Mouse (Mus musculus) CH12.LX (cell line): ENCODE data around the gene Gm28539. TPM values are rescaled to one million over a fixed set of nuclear protein-coding genes. Genes with fewer than 3 reads are reported as not detected.

Source experiments
- DNase-seq: peaks from one replicate; pipeline ENCODE4 v3.0.0-alpha.2; 2013; ENCODE audit errors: extremely low read depth
- H3K27ac ChIP-seq: 2 replicates; pipeline ENCODE4 v1.5.1; 2012; ENCODE audit warnings: low read depth, mild to moderate bottlenecking, control low read depth, moderate library complexity; ENCODE audit not compliant: insufficient read depth
- H3K27me3 ChIP-seq: replicated peaks from 2 replicates; pipeline ENCODE3; 2012; ENCODE audit warnings: inconsistent platforms
- H3K36me3 ChIP-seq, 2 experiments: replicated peaks in 1 of 2; 2 replicates each; pipeline versions ENCODE3 to v1.6.1; 2012; ENCODE audit warnings: inconsistent platforms in 1 of 2, low read length in 1 of 2, mild to moderate bottlenecking in 1 of 2, mixed read lengths in 1 of 2, moderate library complexity in 1 of 2; ENCODE audit not compliant: control insufficient read depth in 1 of 2, insufficient read depth in 1 of 2
- H3K4me1 ChIP-seq, 2 experiments: 2 replicates each; pipeline ENCODE4 v1.6.1; 2012; ENCODE audit warnings: inconsistent platforms in 1 of 2, moderate library complexity in 1 of 2; ENCODE audit not compliant: insufficient read depth in 2 of 2, control insufficient read depth in 1 of 2
- H3K4me2 ChIP-seq: 2 replicates; pipeline ENCODE4 v1.6.1; 2012; ENCODE audit warnings: low read depth, mild to moderate bottlenecking, control low read depth; ENCODE audit not compliant: poor library complexity, insufficient read depth, severe bottlenecking
- H3K4me3 ChIP-seq, 3 experiments: fragments of 150-350 bp in 1 of 3; sonication (generic) in 1 of 3; replicated peaks in 1 of 3; 2 replicates each; pipeline versions ENCODE3 to v1.5.1; 2011 to 2012; ENCODE audit warnings: low read depth in 2 of 3, low read length in 2 of 3, mild to moderate bottlenecking in 2 of 3, moderate library complexity in 2 of 3, control low read depth in 1 of 3, improper control_type of control experiment in 1 of 3, inconsistent platforms in 1 of 3, mixed read lengths in 1 of 3; ENCODE audit not compliant: poor library complexity in 1 of 3
- H3K79me2 ChIP-seq: replicated peaks from 2 replicates; pipeline ENCODE4 v1.6.1; 2012; ENCODE audit warnings: mild to moderate bottlenecking, moderate library complexity; ENCODE audit not compliant: control insufficient read depth, poor library complexity, insufficient read depth, severe bottlenecking; ENCODE audit errors: extremely low read depth
- H3K9ac ChIP-seq: 2 replicates; pipeline ENCODE4 v1.6.1; 2012; ENCODE audit warnings: low read depth, mild to moderate bottlenecking, control low read depth, moderate library complexity; ENCODE audit not compliant: insufficient read depth
- H3K9me3 ChIP-seq: replicated peaks from 2 replicates; pipeline ENCODE3; 2012; ENCODE audit warnings: low read length, inconsistent platforms, mixed read lengths
- BHLHE40 ChIP-seq: IDR thresholded peaks from 2 replicates; pipeline ENCODE4 v1.6.1; 2011; ENCODE audit warnings: mild to moderate bottlenecking, low read depth, low read length, improper control_type of control experiment
- CHD1 ChIP-seq: IDR thresholded peaks from 2 replicates; pipeline ENCODE4 v1.6.1; 2012; ENCODE audit warnings: low read depth, low read length, improper control_type of control experiment, inconsistent platforms
- CHD2 ChIP-seq: IDR thresholded peaks from 2 replicates; pipeline ENCODE4 v1.6.1; 2011; ENCODE audit warnings: low read length, improper control_type of control experiment
- CTCF ChIP-seq, 2 experiments: IDR thresholded peaks in 1 of 2; conservative IDR thresholded peaks in 1 of 2; 2 replicates each; pipeline ENCODE4 v1.5.1; 2011 to 2012; ENCODE audit warnings: low read depth in 2 of 2, low read length in 2 of 2, improper control_type of control experiment in 1 of 2, inconsistent platforms in 1 of 2, mild to moderate bottlenecking in 1 of 2, moderate library complexity in 1 of 2
- E2F4 ChIP-seq: IDR thresholded peaks from 2 replicates; pipeline ENCODE4 v1.6.1; 2011; ENCODE audit warnings: low read depth, low read length, improper control_type of control experiment; ENCODE audit not compliant: insufficient replicate concordance
- ELF1 ChIP-seq: IDR thresholded peaks from 2 replicates; pipeline ENCODE4 v1.6.1; 2014; ENCODE audit warnings: low read depth, mild to moderate bottlenecking, inconsistent platforms, low read length, improper control_type of control experiment
- EP300 ChIP-seq: IDR thresholded peaks from 2 replicates; pipeline ENCODE4 v1.6.1; 2011; ENCODE audit warnings: low read length, improper control_type of control experiment
- ETS1 ChIP-seq: conservative IDR thresholded peaks from 2 replicates; pipeline ENCODE4 v1.6.1; 2012; ENCODE audit warnings: low read depth, mild to moderate bottlenecking, inconsistent platforms, low read length, improper control_type of control experiment, moderate library complexity
- GABPA ChIP-seq: IDR thresholded peaks from 2 replicates; pipeline ENCODE4 v1.6.1; 2012; ENCODE audit warnings: low read depth, low read length, improper control_type of control experiment, inconsistent platforms; ENCODE audit not compliant: insufficient replicate concordance
- HCFC1 ChIP-seq: IDR thresholded peaks from 2 replicates; pipeline ENCODE4 v1.6.1; 2012; ENCODE audit warnings: low read depth, mild to moderate bottlenecking, inconsistent platforms, low read length, improper control_type of control experiment
- IRF4 ChIP-seq: IDR thresholded peaks from 2 replicates; pipeline ENCODE4 v1.6.1; 2014; ENCODE audit warnings: low read depth, mild to moderate bottlenecking, inconsistent platforms, low read length, improper control_type of control experiment
- JUN ChIP-seq: IDR thresholded peaks from 2 replicates; pipeline ENCODE4 v1.6.1; 2011; ENCODE audit warnings: low read depth, mild to moderate bottlenecking, low read length, improper control_type of control experiment, moderate library complexity; ENCODE audit not compliant: insufficient read depth
- JUND ChIP-seq: conservative IDR thresholded peaks from 2 replicates; pipeline ENCODE4 v1.6.1; 2011; ENCODE audit warnings: low read depth, low read length, improper control_type of control experiment
- KAT2A ChIP-seq: IDR thresholded peaks from 2 replicates; pipeline ENCODE4 v1.6.1; 2012; ENCODE audit warnings: low read length, improper control_type of control experiment, inconsistent platforms; ENCODE audit not compliant: insufficient replicate concordance
- MAFK ChIP-seq: IDR thresholded peaks from 2 replicates; pipeline ENCODE4 v1.6.1; 2011; ENCODE audit warnings: low read length, improper control_type of control experiment; ENCODE audit not compliant: insufficient replicate concordance
- MAX ChIP-seq: IDR thresholded peaks from 2 replicates; pipeline ENCODE4 v1.6.1; 2011; ENCODE audit warnings: low read length, improper control_type of control experiment
- MAZ ChIP-seq: IDR thresholded peaks from 2 replicates; pipeline ENCODE4 v1.6.1; 2012; ENCODE audit warnings: low read depth, mild to moderate bottlenecking, inconsistent platforms, low read length, improper control_type of control experiment, moderate library complexity
- MEF2A ChIP-seq: IDR thresholded peaks from 2 replicates; pipeline ENCODE4 v1.6.1; 2014; ENCODE audit warnings: low read depth, mild to moderate bottlenecking, inconsistent platforms, low read length, improper control_type of control experiment, borderline replicate concordance
- MXI1 ChIP-seq: IDR thresholded peaks from 2 replicates; pipeline ENCODE4 v1.6.1; 2011; ENCODE audit warnings: mild to moderate bottlenecking, low read depth, low read length, improper control_type of control experiment
- MYC ChIP-seq: IDR thresholded peaks from 2 replicates; pipeline ENCODE4 v1.6.1; 2011; ENCODE audit warnings: low read depth, mild to moderate bottlenecking, improper control_type of control experiment, low read length
- NELFE ChIP-seq: IDR thresholded peaks from 2 replicates; pipeline ENCODE4 v1.6.1; 2011; ENCODE audit warnings: low read depth, low read length, improper control_type of control experiment
- NRF1 ChIP-seq: IDR thresholded peaks from 2 replicates; pipeline ENCODE4 v1.6.1; 2014; ENCODE audit warnings: low read depth, mild to moderate bottlenecking, inconsistent platforms, low read length, improper control_type of control experiment, moderate library complexity
- PAX5 ChIP-seq: IDR thresholded peaks from 2 replicates; pipeline ENCODE4 v1.6.1; 2012; ENCODE audit warnings: low read length, inconsistent platforms, mixed read lengths
- POLR2A ChIP-seq: IDR thresholded peaks from 2 replicates; pipeline ENCODE4 v1.6.1; 2011; ENCODE audit warnings: low read depth, mild to moderate bottlenecking, improper control_type of control experiment, low read length
- POLR2AphosphoS2 ChIP-seq: IDR thresholded peaks from 2 replicates; pipeline ENCODE4 v1.6.1; 2011; ENCODE audit warnings: low read depth, low read length, improper control_type of control experiment
- RAD21 ChIP-seq: IDR thresholded peaks from 2 replicates; pipeline ENCODE4 v1.6.1; 2011; ENCODE audit warnings: low read depth, mild to moderate bottlenecking, low read length, improper control_type of control experiment, moderate library complexity
- RCOR1 ChIP-seq: conservative IDR thresholded peaks from 2 replicates; pipeline ENCODE4 v1.6.1; 2012; ENCODE audit warnings: low read depth, mild to moderate bottlenecking, inconsistent platforms, low read length, improper control_type of control experiment
- SIN3A ChIP-seq: IDR thresholded peaks from 2 replicates; pipeline ENCODE4 v1.6.1; 2012; ENCODE audit warnings: low read length, improper control_type of control experiment, inconsistent platforms
- SMC3 ChIP-seq: IDR thresholded peaks from 2 replicates; pipeline ENCODE4 v1.6.1; 2011; ENCODE audit warnings: low read depth, low read length, improper control_type of control experiment
- TBP ChIP-seq: conservative IDR thresholded peaks from 2 replicates; pipeline ENCODE4 v1.6.1; 2011; ENCODE audit warnings: low read depth, low read length, improper control_type of control experiment
- TCF12 ChIP-seq: IDR thresholded peaks from 2 replicates; pipeline ENCODE4 v1.6.1; 2014; ENCODE audit warnings: low read depth, mild to moderate bottlenecking, inconsistent platforms, low read length, improper control_type of control experiment
- UBTF ChIP-seq: IDR thresholded peaks from 2 replicates; pipeline ENCODE4 v1.6.1; 2012; ENCODE audit warnings: low read depth, mild to moderate bottlenecking, inconsistent platforms, low read length, improper control_type of control experiment, moderate library complexity
- USF1 ChIP-seq: IDR thresholded peaks from 2 replicates; pipeline ENCODE4 v1.6.1; 2014; ENCODE audit warnings: low read depth, mild to moderate bottlenecking, inconsistent platforms, low read length, improper control_type of control experiment
- USF2 ChIP-seq: conservative IDR thresholded peaks from 2 replicates; pipeline ENCODE4 v1.6.1; 2011; ENCODE audit warnings: low read depth, low read length, improper control_type of control experiment
- ZC3H11A ChIP-seq: IDR thresholded peaks from 2 replicates; pipeline ENCODE4 v1.6.1; 2012; ENCODE audit warnings: low read depth, mild to moderate bottlenecking, inconsistent platforms, low read length, improper control_type of control experiment
- ZKSCAN1 ChIP-seq: IDR thresholded peaks from 2 replicates; pipeline ENCODE4 v1.6.1; 2012; ENCODE audit warnings: low read depth, inconsistent platforms, low read length, improper control_type of control experiment, borderline replicate concordance
- ZMIZ1 ChIP-seq: IDR thresholded peaks from 2 replicates; pipeline ENCODE4 v1.6.1; 2012; ENCODE audit warnings: low read depth, mild to moderate bottlenecking, inconsistent platforms, low read length, improper control_type of control experiment
- ZNF384 ChIP-seq: IDR thresholded peaks from 2 replicates; pipeline ENCODE4 v1.6.1; 2012; ENCODE audit warnings: low read depth, low read length, improper control_type of control experiment, inconsistent platforms
- dilution Hi-C: fragments of 300-500 bp; cut with MboI; formaldehyde crosslinking; loops from 2 replicates; pipeline ENCODE4 v1.14.3; 2020; ENCODE audit warnings: low sequenced_read_pairs; ENCODE audit not compliant: extremely low pct_unique_long_range_greater_than_20kb, extremely low pct_ligation_motif_present
- in situ Hi-C: fragments of 300-500 bp; cut with MboI; formaldehyde crosslinking; loops from 3 replicates; pipeline ENCODE4 v1.14.3; 2019; ENCODE audit warnings: low sequenced_read_pairs, low pct_ligation_motif_present, low pct_unique_long_range_greater_than_20kb, mixed read lengths
- polyA plus RNA-seq: library from polyadenylated mRNA; unstranded; fragments of >175 nt; gene quantifications from 2 replicates; pipeline ENCODE4 v1.2.1, GENCODE M21; 2012; ENCODE audit warnings: low read depth; ENCODE audit not compliant: insufficient read length
- total RNA-seq, 2 experiments: library from RNA; depleted of rRNA; stranded (reverse); fragments of 300-350 nt in 1 of 2; fragments of >200 nt in 1 of 2; gene quantifications; 2 replicates each; pipeline ENCODE4 v1.2.3; 2012 to 2014

Gene Gm28539
- total and polyA plus RNA-seq, 3 experiments, result 3.9 to 12.2 TPM; not detected in 1

- TF ChIP-seq ELF1, result no peak
- no peak for TF ChIP-seq MAFK
- TF ChIP-seq ZC3H11A, result no peak
- no peak for TF ChIP-seq USF2
- peak in 1 of 2 experiments; percentile 73; a peak in 2 of 4 replicates for TF ChIP-seq CTCF (conservative IDR thresholded peaks at IDR 0.05 in 1 of 2, IDR thresholded peaks at IDR 0.05 in 1 of 2; ENCODE audit: low read depth in 2 of 2, low read length in 2 of 2)
- no peak for TF ChIP-seq E2F4
- no peak for TF ChIP-seq NRF1
- TF ChIP-seq ZMIZ1, result peak; percentile 12; the same call in 1 of the 2 replicates
- TF ChIP-seq JUND, result no peak
- 0 out of 2 replicates have a peak, but pooled peaks have one; percentile 34 for TF ChIP-seq KAT2A
- TF ChIP-seq GABPA, result no peak
- no peak for TF ChIP-seq ETS1
- TF ChIP-seq BHLHE40, result peak; percentile 74
- peak; percentile 65 for TF ChIP-seq MAX
- TF ChIP-seq MEF2A, result no peak
- TF ChIP-seq EP300, result no peak
- no peak for TF ChIP-seq CHD2
- TF ChIP-seq JUN, result no peak
- TF ChIP-seq MAZ, result peak; percentile 47; the same call in 1 of the 2 replicates
- TF ChIP-seq MYC, result peak; percentile 85
- no peak for TF ChIP-seq POLR2AphosphoS2
- TF ChIP-seq NELFE, result no peak; the same call in 1 of the 2 replicates
- TF ChIP-seq TBP, result 0 out of 2 replicates have a peak, but pooled peaks have one; percentile 53
- TF ChIP-seq ZKSCAN1, result no peak
- peak; percentile 66 for TF ChIP-seq MXI1
- TF ChIP-seq CHD1, result peak; percentile 39; the same call in 1 of the 2 replicates
- TF ChIP-seq HCFC1, result peak; percentile 53
- peak; percentile 39; the same call in 1 of the 2 replicates for TF ChIP-seq IRF4
- TF ChIP-seq RAD21, result no peak; the same call in 1 of the 2 replicates
- TF ChIP-seq TCF12, result peak; percentile 59; the same call in 1 of the 2 replicates
- TF ChIP-seq ZNF384, result no peak
- TF ChIP-seq PAX5, result no peak
- no peak for TF ChIP-seq RCOR1
- TF ChIP-seq USF1, result no peak
- no peak; the same call in 1 of the 2 replicates for TF ChIP-seq SMC3
- peak; percentile 48; the same call in 1 of the 2 replicates for TF ChIP-seq POLR2A
- peak; percentile 64 for TF ChIP-seq UBTF
- TF ChIP-seq SIN3A, result peak; percentile 87
- H3K4me1 ChIP-seq, result peaks cover 2 to 57% of the 10 kb centered on the region in 2 experiments; a peak in 3 of 4 replicates
- H3K79me2 ChIP-seq, result peaks cover 66% of the 10 kb centered on the region
- DNase-seq, result peak; percentile 85
- dilution Hi-C loops, result no loop called here
- H3K27ac ChIP-seq, result peak overlapping the region; percentile 84
- in situ Hi-C loops, result loop anchor here (10.0 kb wide), 1 partner anchor 207 kb away; no protein-coding TSS in a partner anchor
- H3K9ac ChIP-seq, result peak overlapping the region; percentile 78
- peaks cover 20 to 62% of the 10 kb centered on the region in 2 experiments for H3K36me3 ChIP-seq
- H3K4me3 ChIP-seq, result peak overlapping the region; percentile 91 to 95 (median 93)
- no peaks in the 10 kb centered on the region for H3K27me3 ChIP-seq
- peak overlapping the region; percentile 47 for H3K4me2 ChIP-seq
- no peaks in the 10 kb centered on the region for H3K9me3 ChIP-seq
Measured at GRCm38 (mm10) chr16:18877386-18878090, 41.2 kb downstream of the Gm28539 start.
